Mouse (Mus musculus) CD4-positive, CD25-positive, alpha-beta regulatory T cell, adult 9 weeks (primary cell): ENCODE data around the gene Lztr1. TPM values are rescaled to one million over a fixed set of nuclear protein-coding genes. Genes with fewer than 3 reads are reported as not detected.

Source experiments
- polyA plus RNA-seq: library from polyadenylated mRNA; unstranded; fragments of 100-300 nt; shearing (Covaris generic); gene quantifications from one replicate; pipeline ENCODE4 v1.2.1, GENCODE M21; 2017

The Lztr1 gene
- polyA plus RNA-seq, result 68.8 TPM

DNA sequence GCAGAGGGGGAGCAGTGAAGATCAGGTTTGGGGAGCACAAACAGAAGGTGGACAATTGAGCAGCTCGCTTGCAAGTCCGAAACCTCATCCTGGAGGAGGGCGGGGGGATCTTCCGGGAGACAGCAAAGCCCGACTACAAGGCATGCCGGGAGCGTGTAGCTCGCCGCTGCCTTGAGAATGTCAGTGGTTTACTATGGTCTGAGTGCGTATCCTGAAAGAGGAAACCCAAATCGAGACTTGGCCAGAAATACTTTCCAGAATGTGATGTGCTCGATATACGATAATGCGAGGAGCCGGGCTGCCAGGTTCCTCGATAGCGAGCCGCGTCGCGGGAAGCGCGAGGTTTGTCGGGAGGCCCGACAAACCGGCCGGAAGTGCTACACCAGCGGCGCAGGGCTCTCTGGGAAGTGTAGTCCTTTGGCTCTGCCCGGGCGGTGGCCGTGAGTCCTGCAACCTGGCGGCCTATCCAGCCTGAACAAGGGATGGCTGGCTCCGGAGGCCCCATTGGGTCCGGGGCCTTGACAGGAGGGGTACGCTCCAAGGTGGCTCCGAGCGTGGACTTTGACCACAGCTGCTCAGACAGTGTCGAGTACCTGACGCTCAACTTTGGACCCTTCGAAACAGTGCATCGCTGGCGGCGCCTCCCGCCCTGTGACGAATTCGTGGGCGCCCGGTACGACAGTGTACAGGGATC, at the start of gene Lztr1:
TSS of gene Lztr1 (plus strand) at position 143 of the 694 bp plus-strand sequence.

DNA sequence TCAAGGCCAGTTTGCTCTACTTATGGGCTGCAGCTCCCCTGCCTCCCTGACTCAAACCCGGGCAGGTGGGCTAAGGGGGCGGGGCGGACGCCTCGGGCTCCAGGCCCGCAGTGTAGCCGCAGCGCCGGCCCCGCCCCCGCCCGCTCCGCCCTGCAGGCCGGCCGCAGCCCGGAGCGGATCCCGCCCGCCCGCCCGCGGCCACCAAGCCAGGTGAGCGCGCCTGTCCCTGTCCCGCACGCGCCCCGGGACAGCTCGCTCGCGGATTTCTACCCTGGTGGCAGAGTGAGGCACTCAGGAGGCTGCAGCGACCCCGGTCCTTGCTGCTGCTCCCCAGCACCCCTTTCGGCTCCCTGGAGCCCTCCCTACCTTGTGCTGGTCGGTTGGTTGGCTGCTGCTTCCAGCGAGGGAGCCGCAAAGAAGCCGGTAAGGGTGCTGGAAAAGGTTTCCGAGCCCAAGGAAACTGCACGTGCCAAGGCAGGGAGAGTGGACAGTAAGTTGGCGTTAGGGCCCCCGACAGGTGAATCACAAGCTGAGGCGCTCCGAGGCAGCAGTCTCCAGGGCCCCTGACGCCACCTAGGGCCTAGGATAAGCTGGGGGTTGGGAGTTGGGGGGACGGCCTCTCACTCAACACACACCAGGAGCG, 18.9 kb upstream of the Lztr1 start, which contains the start of gene Aifm3:
TSS of gene Aifm3 (plus strand) at position 143 of the 643 bp plus-strand sequence.

DNA sequence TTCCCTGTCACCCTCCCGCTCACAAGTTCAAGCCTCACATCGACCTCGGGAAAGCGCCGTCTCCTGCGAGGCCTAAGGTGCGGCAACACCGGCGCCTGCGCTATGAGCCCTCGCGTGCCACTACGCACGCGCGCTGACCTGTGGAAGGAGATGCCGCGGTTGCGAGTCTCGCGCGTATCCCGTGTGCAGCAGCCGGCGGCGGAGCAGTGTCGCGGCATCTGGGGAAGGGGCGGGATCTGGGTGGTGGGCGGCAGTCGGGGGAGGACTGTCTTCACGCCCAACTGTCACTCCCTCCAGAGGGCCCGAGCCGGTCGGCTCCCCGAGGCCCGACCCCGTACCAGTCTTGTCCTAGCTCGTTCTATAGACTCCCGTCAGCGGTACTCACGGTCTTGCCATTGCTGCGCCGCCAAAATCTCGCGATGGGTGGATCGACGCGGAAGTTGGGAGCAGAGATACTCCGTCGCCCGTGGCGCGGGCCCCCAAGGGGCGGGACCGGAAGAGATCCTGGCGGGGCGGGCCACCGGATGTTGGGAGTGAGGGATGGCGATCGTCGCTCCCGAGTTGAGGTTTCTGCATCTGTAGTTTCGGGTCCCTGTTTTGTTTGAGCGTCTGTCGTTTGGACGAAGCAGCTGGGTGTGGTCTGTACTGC, 22.3 kb downstream of the Lztr1 start, which contains the start of gene Thap7:
TSS of gene Thap7 (minus strand) at position 497 of the 649 bp plus-strand sequence.

DNA sequence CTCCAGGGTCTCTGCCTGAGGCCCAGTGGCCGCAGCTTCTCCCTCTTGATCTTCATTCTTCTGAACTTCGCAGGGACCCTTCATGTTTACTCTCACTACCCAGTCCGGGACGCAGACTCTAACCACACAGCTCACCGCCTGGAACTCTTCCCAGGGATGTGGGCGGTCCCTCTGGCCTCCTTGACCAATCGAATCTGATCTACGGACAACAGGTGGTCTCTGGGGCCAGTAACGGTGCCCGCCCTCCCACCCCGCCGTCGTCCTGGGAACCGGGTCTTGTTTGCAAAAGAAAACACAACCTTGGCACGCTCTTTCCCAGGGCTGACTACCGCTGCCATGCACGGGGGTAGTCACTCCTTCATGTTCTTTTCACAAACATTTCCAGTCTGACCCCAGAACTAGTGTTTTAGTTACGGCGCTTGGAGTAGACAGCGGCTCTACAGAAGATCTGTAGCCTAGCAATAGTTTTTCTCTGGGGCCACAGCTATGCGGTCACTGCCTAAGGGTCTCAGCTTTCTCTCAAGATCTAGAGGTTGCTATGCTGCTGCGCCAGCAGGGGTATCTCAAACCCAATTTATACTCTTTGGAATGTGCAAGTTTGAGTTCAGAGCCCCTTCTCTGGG, 52.8 kb downstream of the Lztr1 start, which contains the start of gene Lrrc74b:
TSS of gene Lrrc74b (minus strand) at position 120 of the 623 bp plus-strand sequence.

DNA sequence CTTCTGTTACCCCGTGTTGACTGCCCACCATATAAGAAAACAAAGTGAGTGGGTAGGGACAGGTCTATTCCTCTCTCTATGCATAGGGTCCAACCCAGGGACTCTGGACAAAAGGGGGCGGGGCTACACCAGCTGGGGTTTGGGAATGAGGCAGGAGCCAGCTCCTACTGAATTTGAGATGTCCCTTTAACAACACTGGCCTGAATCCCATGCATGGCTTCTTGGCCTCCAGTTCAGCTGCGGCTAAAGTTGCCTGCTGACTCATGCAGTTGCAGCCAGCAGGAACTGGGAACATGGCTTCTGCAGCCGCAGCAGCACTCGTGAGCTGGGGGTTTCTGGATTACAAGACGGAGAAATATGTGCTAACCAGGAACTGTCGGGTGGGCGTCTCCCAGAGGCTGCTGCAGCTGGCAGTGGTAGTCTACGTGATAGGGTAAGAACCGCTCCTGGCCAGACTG, 53.3 kb downstream of the Lztr1 start, which contains the start of gene P2rx6:
TSS of gene P2rx6 (plus strand) at position 135 of the 458 bp plus-strand sequence.

Other genes starting within 250 kb of the Lztr1 start
- 86.0 TPM for gene Tmem191c, start 232.6 kb upstream of the Lztr1 start, polyA plus RNA-seq
- 0.31 TPM for gene Serpind1, start 177.3 kb upstream of the Lztr1 start, polyA plus RNA-seq
- 26.0 TPM for gene Snap29, start 102.7 kb upstream of the Lztr1 start, polyA plus RNA-seq
- gene Pi4ka, start 102.4 kb upstream of the Lztr1 start, polyA plus RNA-seq, result 30.1 TPM
- 82.2 TPM for gene Crkl, start 56.7 kb upstream of the Lztr1 start, polyA plus RNA-seq
- not detected for gene Aifm3, start 19.1 kb upstream of the Lztr1 start, polyA plus RNA-seq
- gene Thap7, start 22.4 kb downstream of the Lztr1 start, polyA plus RNA-seq, result 88.7 TPM
- not detected for gene Lrrc74b, start 52.6 kb downstream of the Lztr1 start, polyA plus RNA-seq
- gene P2rx6, start 53.2 kb downstream of the Lztr1 start, polyA plus RNA-seq, result not detected
- gene Slc7a4, start 74.5 kb downstream of the Lztr1 start, polyA plus RNA-seq, result 2.7 TPM
- 29.2 TPM for gene Smpd4, start 110.7 kb downstream of the Lztr1 start, polyA plus RNA-seq
- 0.53 TPM for gene Ccdc74a, start 137.8 kb downstream of the Lztr1 start, polyA plus RNA-seq
- 153 TPM for gene Med15, start 224.2 kb downstream of the Lztr1 start, polyA plus RNA-seq